Mouse (Mus musculus): ENCODE results near the gene Plekha6. TPM values are rescaled to one million over a fixed set of nuclear protein-coding genes. Genes with fewer than 3 reads are reported as not detected.

The Plekha6 gene
- polyA plus RNA-seq, 1 experiment from 2014 or later, result 8.8 TPM

- DNase-seq (ENCODE audit: low spot score), result no peak
- H3K27ac ChIP-seq, result no peak overlapping the region
- no peaks in the 10 kb centered on the region for H3K4me1 ChIP-seq (replicated peaks; ENCODE audit: insufficient read depth, low read length)
- TF ChIP-seq CTCF (IDR thresholded peaks at IDR 0.05; ENCODE audit: low read depth), result no peak
- H3K27me3 ChIP-seq (ENCODE audit: insufficient read depth, low read length), result no peaks in the 10 kb centered on the region
- whole genome bisulfite sequencing, result 82% methylated on average over 7 of the region's 7 CpGs
- H3K9ac ChIP-seq (ENCODE audit: low read depth, low read length), result no peak overlapping the region
- H3K36me3 ChIP-seq (ENCODE audit: insufficient read depth, low read length), result peaks cover 11% of the 10 kb centered on the region; the same call in 1 of the 2 replicates
- H3K4me3 ChIP-seq (replicated peaks; ENCODE audit: low read depth, low read length), result no peak overlapping the region
- H3K9me3 ChIP-seq (replicated peaks; ENCODE audit: low read length), result no peaks in the 10 kb centered on the region
- no peak overlapping the region for H3K4me2 ChIP-seq (ENCODE audit: low read length)
- no peak for ATAC-seq (replicated peaks; ENCODE audit: low FRiP score, low read depth)
These were observed 121.9 kb downstream of the Plekha6 start for GRCm38 (mm10) chr1:133285907-133286306.

- no peak overlapping the region for H3K4me3 ChIP-seq (replicated peaks; ENCODE audit: low read depth, low read length)
- no peak for TF ChIP-seq CTCF (IDR thresholded peaks at IDR 0.05; ENCODE audit: low read depth)
- H3K36me3 ChIP-seq (ENCODE audit: insufficient read depth, low read length), result peaks cover 11% of the 10 kb centered on the region; the same call in 1 of the 2 replicates
- ATAC-seq (replicated peaks; ENCODE audit: low FRiP score, low read depth) (no peak), DNase-seq (ENCODE audit: low spot score) (no peak)
- H3K9ac ChIP-seq (ENCODE audit: low read depth, low read length), result no peak overlapping the region
- no peak overlapping the region for H3K4me2 ChIP-seq (ENCODE audit: low read length)
- WGBS, result 88% methylated on average over 4 of the region's 4 CpGs
- H3K27me3 ChIP-seq (ENCODE audit: insufficient read depth, low read length), result no peaks in the 10 kb centered on the region
- H3K4me1 ChIP-seq (replicated peaks; ENCODE audit: insufficient read depth, low read length), result no peaks in the 10 kb centered on the region
- no peaks in the 10 kb centered on the region for H3K9me3 ChIP-seq (replicated peaks; ENCODE audit: low read length)
- no peak overlapping the region for H3K27ac ChIP-seq
These were observed 123.0 kb downstream of the Plekha6 start for GRCm38 (mm10) chr1:133287051-133287450.

- ATAC-seq (replicated peaks; ENCODE audit: low FRiP score, low read depth) (peak; percentile 86), DNase-seq (ENCODE audit: low spot score) (no peak)
- no peak for TF ChIP-seq CTCF (IDR thresholded peaks at IDR 0.05; ENCODE audit: low read depth)
- no peaks in the 10 kb centered on the region for H3K27me3 ChIP-seq (ENCODE audit: insufficient read depth, low read length)
- no peak overlapping the region for H3K27ac ChIP-seq
- peaks cover 13% of the 10 kb centered on the region; the same call in 1 of the 2 replicates for H3K36me3 ChIP-seq (ENCODE audit: insufficient read depth, low read length)
- WGBS, result 65% methylated on average over 12 of the region's 12 CpGs
- no peaks in the 10 kb centered on the region for H3K4me1 ChIP-seq (replicated peaks; ENCODE audit: insufficient read depth, low read length)
- no peak overlapping the region for H3K9ac ChIP-seq (ENCODE audit: low read depth, low read length)
- no peak overlapping the region for H3K4me2 ChIP-seq (ENCODE audit: low read length)
- no peak overlapping the region for H3K4me3 ChIP-seq (replicated peaks; ENCODE audit: low read depth, low read length)
- no peaks in the 10 kb centered on the region for H3K9me3 ChIP-seq (replicated peaks; ENCODE audit: low read length)
These were observed 123.9 kb downstream of the Plekha6 start for GRCm38 (mm10) chr1:133287880-133288279.

- Histone ChIP-seq H3K36me3 (ENCODE audit: insufficient read depth, low read length) (0 out of 2 replicates have a peak, but pooled peaks cover 13% of the 10 kb centered on the region), H3K4me2 (ENCODE audit: low read length) (no peak overlapping the region), H3K9me3 (replicated peaks; ENCODE audit: low read length) (no peaks in the 10 kb centered on the region), H3K4me1 (replicated peaks; ENCODE audit: insufficient read depth, low read length) (no peaks in the 10 kb centered on the region), H3K27ac (no peak overlapping the region), H3K27me3 (ENCODE audit: insufficient read depth, low read length) (no peaks in the 10 kb centered on the region), H3K9ac (ENCODE audit: low read depth, low read length) (no peak overlapping the region), H3K4me3 (replicated peaks; ENCODE audit: low read depth, low read length) (no peak overlapping the region)
- no peak for TF ChIP-seq CTCF (IDR thresholded peaks at IDR 0.05; ENCODE audit: low read depth)
- no peak for ATAC-seq (replicated peaks; ENCODE audit: low FRiP score, low read depth)
- WGBS, result 86% methylated on average over 6 of the region's 6 CpGs
- DNase-seq (ENCODE audit: low spot score), result no peak
These were observed 127.9 kb downstream of the Plekha6 start for GRCm38 (mm10) chr1:133291888-133292287.

- H3K4me1 ChIP-seq (replicated peaks; ENCODE audit: insufficient read depth, low read length), result no peaks in the 10 kb centered on the region
- TF ChIP-seq CTCF (IDR thresholded peaks at IDR 0.05; ENCODE audit: low read depth), result peak; percentile 37; the same call in 1 of the 2 replicates
- no peak overlapping the region for H3K4me3 ChIP-seq (replicated peaks; ENCODE audit: low read depth, low read length)
- H3K9me3 ChIP-seq (replicated peaks; ENCODE audit: low read length), result no peaks in the 10 kb centered on the region
- 0 out of 2 replicates have a peak, but pooled peaks cover 11% of the 10 kb centered on the region for H3K36me3 ChIP-seq (ENCODE audit: insufficient read depth, low read length)
- no peak for DNase-seq (ENCODE audit: low spot score)
- H3K4me2 ChIP-seq (ENCODE audit: low read length), result no peak overlapping the region
- no peak overlapping the region for H3K27ac ChIP-seq
- H3K27me3 ChIP-seq (ENCODE audit: insufficient read depth, low read length), result 0 out of 2 replicates have a peak, but pooled peaks cover 3% of the 10 kb centered on the region
- no peak for ATAC-seq (replicated peaks; ENCODE audit: low FRiP score, low read depth)
- no peak overlapping the region for H3K9ac ChIP-seq (ENCODE audit: low read depth, low read length)
These were observed 128.6 kb downstream of the Plekha6 start for GRCm38 (mm10) chr1:133292608-133293007.

GRCm38 (mm10) chr1:133296376-133296775, 132.4 kb downstream of the Plekha6 start:
- Histone ChIP-seq H3K9ac (ENCODE audit: low read depth, low read length) (no peak overlapping the region), H3K4me1 (replicated peaks; ENCODE audit: insufficient read depth, low read length) (0 out of 2 replicates have a peak, but pooled peaks cover 5% of the 10 kb centered on the region), H3K27me3 (ENCODE audit: insufficient read depth, low read length) (peaks cover 7% of the 10 kb centered on the region; the same call in 1 of the 2 replicates), H3K4me3 (replicated peaks; ENCODE audit: low read depth, low read length) (no peak overlapping the region), H3K36me3 (ENCODE audit: insufficient read depth, low read length) (0 out of 2 replicates have a peak, but pooled peaks cover 11% of the 10 kb centered on the region), H3K4me2 (ENCODE audit: low read length) (no peak overlapping the region), H3K27ac (no peak overlapping the region), H3K9me3 (replicated peaks; ENCODE audit: low read length) (no peaks in the 10 kb centered on the region)
- DNase-seq (ENCODE audit: low spot score) (no peak), ATAC-seq (replicated peaks; ENCODE audit: low FRiP score, low read depth) (no peak)
- no peak for TF ChIP-seq CTCF (IDR thresholded peaks at IDR 0.05; ENCODE audit: low read depth)
- 83% methylated on average over 9 of the region's 9 CpGs for WGBS

GRCm38 (mm10) chr1:133298816-133299215, 134.8 kb downstream of the Plekha6 start:
- no peak overlapping the region for H3K9ac ChIP-seq (ENCODE audit: low read depth, low read length)
- peak overlapping the region; percentile 18; the same call in 1 of the 2 replicates for H3K4me2 ChIP-seq (ENCODE audit: low read length)

More at GRCm38 (mm10) chr1:133298816-133299215, 134.8 kb downstream of the Plekha6 start:
- Histone ChIP-seq H3K36me3 (ENCODE audit: insufficient read depth, low read length) (0 out of 2 replicates have a peak, but pooled peaks cover 9% of the 10 kb centered on the region), H3K4me1 (replicated peaks; ENCODE audit: insufficient read depth, low read length) (0 out of 2 replicates have a peak, but pooled peaks cover 5% of the 10 kb centered on the region), H3K27me3 (ENCODE audit: insufficient read depth, low read length) (peaks cover 7% of the 10 kb centered on the region; the same call in 1 of the 2 replicates), H3K4me3 (replicated peaks; ENCODE audit: low read depth, low read length) (no peak overlapping the region), H3K9me3 (replicated peaks; ENCODE audit: low read length) (no peaks in the 10 kb centered on the region), H3K27ac (no peak overlapping the region)
- no peak for ATAC-seq (replicated peaks; ENCODE audit: low FRiP score, low read depth)
- no peak for TF ChIP-seq CTCF (IDR thresholded peaks at IDR 0.05; ENCODE audit: low read depth)
- 28% methylated on average over 14 of the region's 14 CpGs for WGBS
- DNase-seq (ENCODE audit: low spot score), result peak; percentile 15
